In genomic region chr10:82897936-82898335, GRCm38 (mm10) we compare ENCODE assay signal across 25 mouse cellular contexts.
"Had no signal": no experiment of that assay in that cellular context is flagged by ENCODE, and none has a peak within 500 bp of the region (broad histone marks: within the 10 kb centered on the region; RNA-seq: fewer than 3 reads in every experiment).

No protein-coding gene starts in this region.

- H3K4me3 ChIP-seq: heart, adult 2 months; heart, embryonic 13.5 days; heart, embryonic 15.5 days; hindbrain, embryonic 13.5 days; hindbrain, embryonic 15.5 days; intestine, embryonic 15.5 days; layer of hippocampus, adult 2 months; left cerebral cortex, adult 2 months; limb, embryonic 10.5 days; limb, embryonic 12.5 days; liver, embryonic 13.5 days; liver, embryonic 15.5 days had no signal

- H3K27me3 ChIP-seq: heart, embryonic 13.5 days; heart, embryonic 15.5 days; hindbrain, embryonic 13.5 days; hindbrain, embryonic 15.5 days; intestine, embryonic 15.5 days; limb, embryonic 12.5 days had no signal

- ATAC-seq: hindbrain, postnatal 0 days; intestine, embryonic 15.5 days; intestine, postnatal 0 days had no signal

- H3K9me3 ChIP-seq: heart, embryonic 13.5 days; heart, embryonic 15.5 days; hindbrain, embryonic 13.5 days; hindbrain, embryonic 15.5 days; intestine, embryonic 15.5 days; limb, embryonic 10.5 days; limb, embryonic 12.5 days; liver, embryonic 13.5 days; liver, embryonic 15.5 days had no signal

- DNase-seq: gastrocnemius, postnatal 10 days; gastrocnemius, postnatal 25 days; heart, adult 11 months; heart, adult 2 months; heart, postnatal 14 days; heart, postnatal 36 days; kidney, adult 18-20 months; kidney, adult 8-10 months; kidney, postnatal 10 days; kidney, postnatal 25 days; kidney, postnatal 4 days; liver; liver, embryonic 13.5 days had no signal
